Mouse (Mus musculus) CH12.LX (cell line): ENCODE data around the gene Zfp606. TPM values are rescaled to one million over a fixed set of nuclear protein-coding genes. Genes with fewer than 3 reads are reported as not detected.

ENCODE experiments used
- DNase-seq: peaks from one replicate; pipeline ENCODE4 v3.0.0-alpha.2; 2013; ENCODE audit errors: extremely low read depth
- H3K27ac ChIP-seq: 2 replicates; pipeline ENCODE4 v1.5.1; 2012; ENCODE audit warnings: low read depth, mild to moderate bottlenecking, control low read depth, moderate library complexity; ENCODE audit not compliant: insufficient read depth
- H3K27me3 ChIP-seq: replicated peaks from 2 replicates; pipeline ENCODE3; 2012; ENCODE audit warnings: inconsistent platforms
- H3K36me3 ChIP-seq, 2 experiments: replicated peaks in 1 of 2; 2 replicates each; pipeline versions ENCODE3 to v1.6.1; 2012; ENCODE audit warnings: inconsistent platforms in 1 of 2, low read length in 1 of 2, mild to moderate bottlenecking in 1 of 2, mixed read lengths in 1 of 2, moderate library complexity in 1 of 2; ENCODE audit not compliant: control insufficient read depth in 1 of 2, insufficient read depth in 1 of 2
- H3K4me1 ChIP-seq, 2 experiments: 2 replicates each; pipeline ENCODE4 v1.6.1; 2012; ENCODE audit warnings: inconsistent platforms in 1 of 2, moderate library complexity in 1 of 2; ENCODE audit not compliant: insufficient read depth in 2 of 2, control insufficient read depth in 1 of 2
- H3K4me2 ChIP-seq: 2 replicates; pipeline ENCODE4 v1.6.1; 2012; ENCODE audit warnings: low read depth, mild to moderate bottlenecking, control low read depth; ENCODE audit not compliant: poor library complexity, insufficient read depth, severe bottlenecking
- H3K4me3 ChIP-seq, 3 experiments: fragments of 150-350 bp in 1 of 3; sonication (generic) in 1 of 3; replicated peaks in 1 of 3; 2 replicates each; pipeline versions ENCODE3 to v1.5.1; 2011 to 2012; ENCODE audit warnings: low read depth in 2 of 3, low read length in 2 of 3, mild to moderate bottlenecking in 2 of 3, moderate library complexity in 2 of 3, control low read depth in 1 of 3, improper control_type of control experiment in 1 of 3, inconsistent platforms in 1 of 3, mixed read lengths in 1 of 3; ENCODE audit not compliant: poor library complexity in 1 of 3
- H3K79me2 ChIP-seq: replicated peaks from 2 replicates; pipeline ENCODE4 v1.6.1; 2012; ENCODE audit warnings: mild to moderate bottlenecking, moderate library complexity; ENCODE audit not compliant: control insufficient read depth, poor library complexity, insufficient read depth, severe bottlenecking; ENCODE audit errors: extremely low read depth
- H3K9ac ChIP-seq: 2 replicates; pipeline ENCODE4 v1.6.1; 2012; ENCODE audit warnings: low read depth, mild to moderate bottlenecking, control low read depth, moderate library complexity; ENCODE audit not compliant: insufficient read depth
- H3K9me3 ChIP-seq: replicated peaks from 2 replicates; pipeline ENCODE3; 2012; ENCODE audit warnings: low read length, inconsistent platforms, mixed read lengths
- MAZ ChIP-seq: IDR thresholded peaks from 2 replicates; pipeline ENCODE4 v1.6.1; 2012; ENCODE audit warnings: low read depth, mild to moderate bottlenecking, inconsistent platforms, low read length, improper control_type of control experiment, moderate library complexity
- dilution Hi-C: fragments of 300-500 bp; cut with MboI; formaldehyde crosslinking; loops from 2 replicates; pipeline ENCODE4 v1.14.3; 2020; ENCODE audit warnings: low sequenced_read_pairs; ENCODE audit not compliant: extremely low pct_unique_long_range_greater_than_20kb, extremely low pct_ligation_motif_present
- in situ Hi-C: fragments of 300-500 bp; cut with MboI; formaldehyde crosslinking; loops from 3 replicates; pipeline ENCODE4 v1.14.3; 2019; ENCODE audit warnings: low sequenced_read_pairs, low pct_ligation_motif_present, low pct_unique_long_range_greater_than_20kb, mixed read lengths
- polyA plus RNA-seq: library from polyadenylated mRNA; unstranded; fragments of >175 nt; gene quantifications from 2 replicates; pipeline ENCODE4 v1.2.1, GENCODE M21; 2012; ENCODE audit warnings: low read depth; ENCODE audit not compliant: insufficient read length
- total RNA-seq, 2 experiments: library from RNA; depleted of rRNA; stranded (reverse); fragments of 300-350 nt in 1 of 2; fragments of >200 nt in 1 of 2; gene quantifications; 2 replicates each; pipeline ENCODE4 v1.2.3; 2012 to 2014

Zfp606 gene
- total and polyA plus RNA-seq, 3 experiments, result 2.1 to 5.8 (median 5.4) TPM

- dilution Hi-C loops (no loop called here), in situ Hi-C loops (no loop called here)
- no peak for DNase-seq
- no peaks in the 10 kb centered on the region for H3K36me3 ChIP-seq
- no peak within 1 kb of the TSS for H3K9ac ChIP-seq
- TF ChIP-seq MAZ, result no peak
- no peaks in the 10 kb centered on the region for H3K9me3 ChIP-seq
- H3K79me2 ChIP-seq, result no peaks in the 10 kb centered on the region
- no peaks in the 10 kb centered on the region for H3K4me1 ChIP-seq
- H3K27me3 ChIP-seq, result peaks cover 27% of the 10 kb centered on the region
- H3K27ac ChIP-seq, result no peak within 1 kb of the TSS
- H3K4me2 ChIP-seq, result no peak within 1 kb of the TSS
- no peak within 1 kb of the TSS for H3K4me3 ChIP-seq
Observed at GRCm38 (mm10) chr7:12512217-12512616, 34.1 kb downstream of the Zfp606 start, which contains the start of gene 2900092C05Rik. 2900092C05Rik (plus strand) TSS chr7:12512517.

Other genes starting within 250 kb of the Zfp606 start
- gene Vmn1r81, start 210.0 kb upstream of the Zfp606 start, total RNA-seq (2012; rRNA removed), result not detected in 2 replicates
- not detected in 2 replicates for gene Vmn1r81, start 210.0 kb upstream of the Zfp606 start, total RNA-seq (2014; rRNA removed)
- gene Vmn1r81, start 210.0 kb upstream of the Zfp606 start, polyA plus RNA-seq, result not detected in 2 replicates
- gene Vmn1r82, start 177.9 kb upstream of the Zfp606 start, total RNA-seq (2012; rRNA removed), result not detected in 2 replicates
- not detected in 2 replicates for gene Vmn1r82, start 177.9 kb upstream of the Zfp606 start, total RNA-seq (2014; rRNA removed)
- gene Vmn1r82, start 177.9 kb upstream of the Zfp606 start, polyA plus RNA-seq, result not detected in 2 replicates
- not detected in 2 replicates for gene Vmn1r83, start 148.8 kb upstream of the Zfp606 start, total RNA-seq (2012; rRNA removed)
- not detected in 2 replicates for gene Vmn1r83, start 148.8 kb upstream of the Zfp606 start, total RNA-seq (2014; rRNA removed)
- gene Vmn1r83, start 148.8 kb upstream of the Zfp606 start, polyA plus RNA-seq, result not detected in 2 replicates
- not detected in 2 replicates for gene Vmn1r84, start 109.0 kb upstream of the Zfp606 start, total RNA-seq (2012; rRNA removed)
- not detected in 2 replicates for gene Vmn1r84, start 109.0 kb upstream of the Zfp606 start, total RNA-seq (2014; rRNA removed)
- not detected in 2 replicates for gene Vmn1r84, start 109.0 kb upstream of the Zfp606 start, polyA plus RNA-seq
- 1.9 and 2.0 TPM in 2 replicates for gene Zfp551, start 55.5 kb upstream of the Zfp606 start, total RNA-seq (2012; rRNA removed)
- 0.42 and 0.94 TPM in 2 replicates for gene Zfp551, start 55.5 kb upstream of the Zfp606 start, total RNA-seq (2014; rRNA removed)
- 0.71 and 0.80 TPM in 2 replicates for gene Zfp551, start 55.5 kb upstream of the Zfp606 start, polyA plus RNA-seq
- not detected in 2 replicates for gene 2900092C05Rik, start 34.2 kb downstream of the Zfp606 start, total RNA-seq (2012; rRNA removed)
- not detected in 2 replicates for gene 2900092C05Rik, start 34.2 kb downstream of the Zfp606 start, total RNA-seq (2014; rRNA removed)
- gene 2900092C05Rik, start 34.2 kb downstream of the Zfp606 start, polyA plus RNA-seq, result not detected in 2 replicates
- not detected in 2 replicates for gene Vmn2r53, start 130.5 kb downstream of the Zfp606 start, total RNA-seq (2012; rRNA removed)
- not detected in 2 replicates for gene Vmn2r53, start 130.5 kb downstream of the Zfp606 start, total RNA-seq (2014; rRNA removed)
- gene Vmn2r53, start 130.5 kb downstream of the Zfp606 start, polyA plus RNA-seq, result 0.01 TPM in 2 replicates
- gene Vmn2r54, start 162.0 kb downstream of the Zfp606 start, total RNA-seq (2012; rRNA removed), result not detected in 2 replicates
- gene Vmn2r54, start 162.0 kb downstream of the Zfp606 start, total RNA-seq (2014; rRNA removed), result not detected in 2 replicates
- not detected in 2 replicates for gene Vmn2r54, start 162.0 kb downstream of the Zfp606 start, polyA plus RNA-seq
- not detected in 2 replicates for gene Vmn2r55, start 206.7 kb downstream of the Zfp606 start, total RNA-seq (2012; rRNA removed)
- not detected in 2 replicates for gene Vmn2r55, start 206.7 kb downstream of the Zfp606 start, total RNA-seq (2014; rRNA removed)
- not detected in 2 replicates for gene Vmn2r55, start 206.7 kb downstream of the Zfp606 start, polyA plus RNA-seq